Mouse (Mus musculus) layer of hippocampus, postnatal 36 days (tissue): Measurements from ENCODE around the gene Ak8. TPM values are rescaled to one million over a fixed set of nuclear protein-coding genes. Genes with fewer than 3 reads are reported as not detected.
A peak's percentile ranks its signal among the peaks of the same experiment; 100 is the strongest.

Experiments used
- DNase-seq, 2 experiments: peaks; one replicate each; pipeline ENCODE4 v3.0.0; 2022
- total RNA-seq, 2 experiments: library from RNA; stranded (reverse); gene quantifications; 2 replicates each; pipeline ENCODE4 v1.2.3; 2021

Ak8 gene
- total RNA-seq, 2 experiments from 2014 or later: 1.0 to 1.7 TPM

DNA sequence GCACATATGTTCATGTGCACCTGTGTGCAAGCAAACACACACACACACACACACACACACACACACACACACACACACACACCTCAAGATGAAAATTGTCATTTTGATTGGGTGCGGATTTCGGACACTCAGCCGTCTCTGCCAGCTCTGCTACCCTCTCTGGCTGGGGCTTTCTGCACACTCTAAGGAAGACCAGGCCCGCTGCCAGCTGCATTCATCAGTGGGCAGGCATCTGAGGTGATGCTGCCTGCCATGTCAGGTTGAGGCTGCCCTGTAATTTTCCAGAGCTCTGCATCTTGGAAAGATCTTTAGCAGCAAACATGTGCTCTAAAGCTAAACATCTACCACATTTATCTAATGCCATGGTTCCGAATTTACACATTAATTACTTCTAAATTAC, 37.1 kb downstream of the Ak8 start:
- no peak for DNase-seq

DNA sequence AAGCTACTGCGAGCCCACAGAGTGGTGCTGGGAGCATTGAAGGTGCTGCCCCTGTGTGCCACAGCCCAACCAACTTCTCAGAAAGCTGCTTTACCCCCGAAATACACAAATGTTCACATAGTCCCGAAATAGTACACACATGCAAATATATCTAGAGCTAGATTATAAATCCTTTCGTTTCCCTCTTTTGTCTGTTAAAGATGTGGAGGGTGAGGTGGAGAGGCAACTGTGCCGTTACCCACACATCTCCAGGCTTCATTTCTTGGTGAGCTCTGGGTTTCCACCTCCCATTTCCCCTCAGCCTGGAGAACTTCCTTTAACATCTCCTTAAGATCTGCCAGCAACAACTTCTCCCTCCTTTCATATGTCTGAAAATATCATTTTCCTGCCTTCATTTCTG, 40.2 kb downstream of the Ak8 start:
- DNase-seq: no peak

GRCm38 (mm10) chr2:28742701-28743100, 42.7 kb downstream of the Ak8 start:
- no peak for DNase-seq

DNA sequence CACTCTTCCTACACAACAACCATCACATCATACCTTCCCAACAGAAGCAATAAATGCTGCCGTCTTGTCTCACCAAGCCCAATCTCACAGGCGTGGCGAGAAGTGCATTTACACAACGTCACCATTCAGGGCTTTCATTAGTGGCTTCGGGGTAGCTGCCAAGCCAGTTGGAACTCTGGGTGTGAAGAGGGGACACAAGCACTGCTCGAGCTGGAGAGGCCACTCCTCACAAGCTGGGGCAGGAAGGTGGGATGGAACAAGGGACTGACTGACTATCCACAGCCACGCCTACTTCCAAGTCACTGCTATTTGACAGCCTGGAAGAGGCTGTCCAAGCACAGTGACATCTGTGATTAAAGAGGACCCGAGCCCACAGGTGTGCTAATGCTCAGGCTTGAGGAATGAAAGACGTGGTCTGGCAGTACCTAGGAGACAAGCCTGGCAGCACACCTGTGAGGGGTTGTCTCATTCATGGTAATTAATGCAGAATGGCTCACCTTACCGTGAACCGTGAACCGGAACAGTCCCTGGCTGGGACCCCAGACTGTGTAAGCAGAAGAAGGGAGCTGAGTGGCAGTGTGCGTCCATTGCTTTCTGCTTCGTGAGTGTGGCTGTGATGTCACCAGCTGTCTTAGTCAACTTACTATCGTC, 46.8 kb downstream of the Ak8 start:
- no peak for DNase-seq

- DNase-seq: no peak
Measured at GRCm38 (mm10) chr2:28747705-28748104, 47.7 kb downstream of the Ak8 start.

DNA sequence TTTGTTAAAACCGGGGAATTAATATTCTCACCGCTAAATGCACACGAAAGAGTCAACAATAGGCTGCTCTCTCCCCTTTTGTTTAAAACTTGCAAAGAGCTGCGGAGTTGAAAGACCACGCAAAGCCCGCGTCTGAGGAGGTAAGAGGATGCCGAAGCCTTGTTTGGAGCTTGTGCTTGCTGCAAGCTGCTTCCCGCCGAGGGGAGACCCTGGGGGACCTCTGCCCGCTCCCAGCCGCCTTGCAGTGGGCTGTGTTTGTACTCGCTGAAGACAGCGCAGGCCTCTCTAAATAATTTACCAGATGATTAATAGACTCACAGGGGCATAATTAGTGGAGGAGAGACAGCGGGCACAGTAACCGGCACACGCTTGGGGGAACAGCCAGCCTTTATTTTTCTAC, 51.2 kb downstream of the Ak8 start:
- DNase-seq: no peak

GRCm38 (mm10) chr2:28751658-28752057, 51.7 kb downstream of the Ak8 start:
- DNase-seq: no peak

DNA sequence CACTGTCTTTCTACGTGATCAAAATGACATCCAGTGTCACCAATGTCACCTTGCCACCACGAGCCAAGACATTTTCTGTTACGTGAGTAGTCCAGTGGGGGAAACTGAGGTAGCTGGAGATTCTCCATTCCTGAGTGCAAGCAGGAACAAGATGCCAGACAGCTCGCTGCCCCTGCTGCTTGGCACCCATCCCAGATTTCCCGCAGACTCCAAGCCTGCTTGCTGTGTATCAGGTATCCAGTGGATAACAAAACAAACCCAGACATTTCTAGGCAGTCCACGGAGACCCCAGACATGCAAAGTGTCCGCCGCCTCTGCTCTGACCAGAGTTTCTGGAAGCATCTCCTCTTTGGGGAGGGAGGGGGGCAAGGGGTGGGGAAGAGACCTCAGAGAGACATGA, 52.4 kb downstream of the Ak8 start:
- no peak for DNase-seq

DNA sequence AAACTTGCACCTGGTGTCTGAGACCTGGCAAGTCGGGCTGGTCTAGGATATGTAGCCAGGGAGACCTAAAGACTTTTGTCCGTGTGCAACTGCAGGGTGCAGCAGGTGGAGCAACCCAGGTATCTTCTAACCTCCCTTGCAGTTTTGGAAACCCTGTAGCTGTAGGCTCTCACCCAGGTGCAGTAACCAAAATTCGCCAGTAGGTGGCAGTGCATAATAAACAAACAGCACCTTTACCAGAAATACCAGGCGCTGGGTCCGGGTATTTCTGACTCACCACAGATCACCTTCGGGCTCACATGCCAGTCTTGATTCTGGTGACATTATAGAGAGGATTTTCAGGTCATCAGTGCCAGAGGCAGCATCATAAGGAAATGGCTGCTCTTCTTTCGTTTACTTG, 55.5 kb downstream of the Ak8 start:
- DNase-seq: peak; percentile 71 to 78

GRCm38 (mm10) chr2:28756201-28756600, 56.2 kb downstream of the Ak8 start:
- DNase-seq: peak in 1 of 2 experiments; percentile 8

- DNase-seq: no peak
Measured at GRCm38 (mm10) chr2:28759441-28759840, 59.5 kb downstream of the Ak8 start.

DNA sequence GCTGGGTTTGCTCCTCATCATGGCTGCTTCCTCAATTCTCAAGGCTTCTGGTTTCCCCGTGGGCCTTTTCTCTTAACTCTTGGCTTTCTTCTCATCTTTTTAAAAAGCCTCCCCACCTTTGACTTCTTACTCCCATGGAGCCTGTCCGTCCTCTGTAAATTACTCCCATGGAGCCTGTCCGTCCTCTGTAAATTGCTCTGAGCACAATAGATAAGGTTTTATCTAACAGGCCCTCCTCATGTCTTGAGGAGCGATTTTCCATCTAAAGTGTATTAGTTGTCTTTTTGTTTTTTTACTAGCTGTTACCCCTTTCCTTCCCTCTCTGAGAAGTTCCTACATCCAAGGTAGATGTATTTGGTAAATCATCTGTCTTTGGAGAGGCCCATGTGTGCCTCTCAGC, 66.6 kb downstream of the Ak8 start:
- no peak for DNase-seq

DNA sequence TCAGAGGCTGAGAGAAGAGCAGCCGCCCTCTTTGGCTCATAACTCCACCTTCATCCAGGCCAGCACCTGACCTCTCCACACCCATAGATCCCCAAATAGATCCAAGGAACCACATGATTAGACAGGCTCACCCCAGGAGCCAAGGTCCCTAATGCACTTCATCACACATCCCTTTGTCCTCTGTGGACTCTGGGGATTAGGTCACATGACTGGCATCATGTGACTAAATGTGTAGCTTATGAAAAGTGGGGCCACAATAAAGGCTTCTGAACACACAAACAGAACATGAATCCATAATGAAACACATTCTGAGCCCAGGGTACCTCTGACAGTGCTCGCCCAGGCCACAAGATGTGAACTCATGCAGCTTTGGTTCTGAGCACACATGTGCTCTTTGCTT, 67.1 kb downstream of the Ak8 start:
- DNase-seq: no peak

GRCm38 (mm10) chr2:28770697-28771096, 70.7 kb downstream of the Ak8 start:
- DNase-seq: no peak

DNA sequence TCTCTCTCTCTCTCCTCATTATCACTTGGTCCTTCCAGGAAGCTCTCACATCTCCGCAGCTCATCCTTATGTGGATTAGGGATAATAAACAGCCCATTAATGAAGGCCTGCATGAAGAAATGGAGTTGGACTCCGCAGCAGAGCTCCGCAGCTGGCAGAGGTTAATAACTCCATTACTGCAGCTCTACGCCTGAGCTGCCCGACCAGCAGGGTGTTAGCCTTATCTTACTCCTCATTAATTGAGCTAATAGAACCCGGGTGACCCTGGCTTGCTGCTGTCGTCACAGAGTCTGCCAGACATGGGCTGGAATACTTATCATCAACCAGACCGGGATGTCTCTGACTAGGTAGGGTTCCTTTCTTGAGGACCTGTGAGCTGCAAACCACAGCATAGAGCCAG, 74.1 kb downstream of the Ak8 start:
- no peak for DNase-seq

DNA sequence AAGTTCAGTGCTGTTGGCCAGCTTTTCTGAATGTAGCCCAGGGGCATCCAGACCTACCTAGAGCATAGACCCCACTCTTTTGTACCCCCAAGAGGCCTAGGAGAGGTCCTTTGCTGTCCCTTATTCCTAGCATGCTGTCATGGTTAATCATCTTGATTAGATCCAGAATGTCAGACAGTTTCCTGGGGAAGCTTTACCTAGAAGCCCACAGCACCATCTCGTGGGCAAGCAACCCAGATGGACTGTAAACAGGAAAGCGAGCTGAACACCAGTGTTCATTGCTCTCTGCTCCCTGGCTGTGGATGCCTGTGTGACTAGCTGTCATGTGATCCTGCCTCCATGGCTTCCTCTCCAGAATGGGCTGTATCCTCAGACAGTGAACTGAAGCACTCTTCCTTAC, 76.8 kb downstream of the Ak8 start:
- no peak for DNase-seq

GRCm38 (mm10) chr2:28780001-28780782, 80.2 kb downstream of the Ak8 start:
- DNase-seq: no peak

GRCm38 (mm10) chr2:28781310-28781709, 81.3 kb downstream of the Ak8 start:
- no peak for DNase-seq

GRCm38 (mm10) chr2:28786355-28787066, 86.5 kb downstream of the Ak8 start:
- no peak for DNase-seq

DNA sequence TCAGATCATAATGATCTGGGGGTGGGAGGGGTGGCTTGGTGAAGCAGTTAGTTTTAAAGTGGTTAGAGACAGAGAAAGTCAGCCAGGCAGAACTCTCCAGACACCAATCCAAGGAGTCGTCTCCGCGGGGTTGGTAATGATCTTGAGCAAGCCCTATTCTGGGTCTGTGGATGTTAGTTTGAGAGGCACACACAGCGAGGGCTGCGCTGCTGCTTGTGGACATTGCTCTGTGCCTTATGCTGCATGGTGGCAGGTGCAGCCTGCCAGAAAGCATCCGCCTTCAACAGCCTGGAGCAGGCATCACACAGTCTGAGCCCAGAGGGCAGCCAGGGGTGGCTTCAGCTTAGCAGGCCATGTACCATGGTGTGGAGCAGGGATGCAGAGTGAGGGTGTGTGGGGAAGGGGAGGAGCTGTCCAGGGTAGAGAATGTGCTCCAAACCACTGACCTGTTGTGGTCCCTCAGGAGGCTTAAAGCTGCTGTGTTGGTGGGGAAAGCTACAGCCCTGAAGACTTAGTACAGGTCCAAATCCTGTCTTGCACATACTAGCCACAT, 87.2 kb downstream of the Ak8 start:
- no peak for DNase-seq

- DNase-seq: no peak
Measured at GRCm38 (mm10) chr2:28792931-28793610, 93.1 kb downstream of the Ak8 start.

- no peak for DNase-seq
Measured at GRCm38 (mm10) chr2:28794623-28795022, 94.7 kb downstream of the Ak8 start.

- no peak for DNase-seq
Measured at GRCm38 (mm10) chr2:28796298-28796697, 96.3 kb downstream of the Ak8 start.
